Mouse (Mus musculus): ENCODE data around the gene 9930021J03Rik.

- no peak for TF ChIP-seq CTCF (IDR thresholded peaks at IDR 0.05; ENCODE audit: insufficient read depth, low read depth, low read length)
- no peak for TF ChIP-seq POLR2A (IDR thresholded peaks at IDR 0.05; ENCODE audit: insufficient read depth, low read depth, low read length)
Observed at GRCm38 (mm10) chr19:29674946-29675345, 130.8 kb downstream of the 9930021J03Rik start.

All from olfactory bulb, adult 2 months (tissue).